Mouse (Mus musculus) gastrocnemius, postnatal 25 days (tissue): ENCODE data around the gene Mta1. TPM values are rescaled to one million over a fixed set of nuclear protein-coding genes. Genes with fewer than 3 reads are reported as not detected.
A peak's percentile ranks its signal among the peaks of the same experiment; 100 is the strongest.

Experiments
- DNase-seq: peaks from one replicate; pipeline ENCODE4 v3.0.0; 2022
- total RNA-seq, 2 experiments: library from RNA; stranded (reverse); gene quantifications; 1 replicate in 1 of 2; 2 replicates in 1 of 2; pipeline ENCODE4 v1.2.3; 2021

The Mta1 gene
- total RNA-seq, 2 experiments from 2014 or later = 29.3 to 34.4 TPM

DNA sequence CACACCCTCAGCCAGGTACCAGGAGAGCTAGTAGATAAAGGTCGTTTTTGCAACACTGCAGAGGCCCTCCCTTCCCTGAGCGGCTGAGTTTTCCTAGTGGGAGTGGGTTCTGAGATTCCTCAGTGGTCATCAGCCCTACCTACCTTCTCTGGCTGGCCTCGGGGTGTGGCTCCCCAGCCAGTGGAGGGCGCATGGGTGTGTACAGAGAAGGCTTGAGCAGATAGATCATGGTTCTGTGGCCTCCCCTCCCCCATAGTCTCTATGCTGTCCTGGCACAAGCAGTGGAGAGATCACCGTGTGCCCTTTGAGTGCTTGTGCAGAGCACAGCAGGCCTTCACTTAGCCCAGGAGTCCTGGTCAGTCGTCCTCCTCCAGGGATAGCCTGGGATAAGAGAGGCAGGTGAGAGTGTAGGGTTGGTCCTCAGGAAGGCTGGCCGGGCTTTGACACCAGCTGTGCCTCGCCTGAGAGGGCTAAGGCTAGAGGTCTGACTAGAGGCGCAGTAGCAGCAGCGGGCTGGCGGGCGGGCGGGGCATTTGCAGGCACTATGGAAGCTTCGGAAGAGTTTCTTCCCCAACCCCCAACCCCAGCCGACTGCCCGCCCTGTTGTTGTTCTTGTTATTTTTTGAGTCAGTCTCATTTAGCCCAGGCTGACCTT lies 50.4 kb downstream of the Mta1 start:
- peak; percentile 58 for DNase-seq

DNA sequence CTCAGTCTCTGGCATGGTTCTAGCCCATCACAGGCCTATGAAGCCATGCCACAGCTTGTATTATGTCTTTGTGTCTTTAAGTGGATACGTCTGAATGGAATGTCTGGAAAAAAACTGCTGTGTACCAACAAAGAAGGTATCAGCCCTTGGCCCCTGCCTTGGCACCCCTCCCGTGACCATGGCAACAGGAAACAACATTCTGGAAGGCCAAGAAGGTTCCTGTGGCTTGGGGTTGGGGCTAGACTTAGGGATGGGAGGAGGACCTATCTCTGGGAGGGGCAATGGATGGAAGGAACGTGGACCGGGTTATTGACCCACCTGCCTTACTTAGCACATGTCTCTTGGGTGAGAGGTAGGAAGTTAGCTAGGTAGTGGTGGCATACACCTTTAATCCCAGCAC lies 51.3 kb downstream of the Mta1 start:
- DNase-seq = no peak

DNA sequence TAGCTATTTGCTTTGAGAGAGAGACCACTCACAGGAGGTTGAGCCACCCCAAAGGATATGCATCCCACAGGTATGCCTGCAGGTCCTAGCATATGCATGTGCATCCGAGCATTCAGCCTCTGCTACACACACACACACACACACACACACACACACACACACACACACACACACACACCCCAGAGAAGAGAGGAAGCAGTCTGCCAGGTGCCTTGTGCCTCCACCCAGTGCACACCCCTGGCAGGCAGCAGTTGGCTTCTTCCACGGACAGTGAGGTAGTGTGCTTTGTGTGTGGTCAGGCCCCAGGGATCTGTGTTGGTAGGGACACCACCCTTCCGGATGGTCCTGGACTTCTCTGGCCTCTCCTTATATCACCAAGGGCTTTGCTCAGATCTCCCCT lies 51.8 kb downstream of the Mta1 start:
- DNase-seq = no peak

DNA sequence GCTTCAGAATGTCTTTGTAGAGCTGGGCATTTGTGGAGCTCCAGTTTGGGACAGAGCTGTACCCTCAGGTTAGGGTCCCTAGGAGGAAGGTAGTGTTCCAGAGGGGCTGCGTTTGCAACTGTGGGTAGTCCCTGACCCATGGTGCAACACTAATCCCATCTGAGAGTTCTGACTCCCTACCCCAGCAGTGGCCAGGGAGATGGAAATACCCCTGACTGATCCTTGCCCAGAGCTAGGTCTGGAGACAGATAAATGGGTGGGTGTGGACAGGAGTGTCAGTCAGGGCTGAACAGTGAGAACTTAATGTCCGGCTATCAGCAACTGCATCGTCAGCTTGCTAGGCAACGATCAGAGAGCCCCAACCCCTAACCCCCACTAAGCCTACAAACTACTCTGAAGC lies 52.5 kb downstream of the Mta1 start:
- DNase-seq = no peak

- DNase-seq = no peak
Observed at GRCm38 (mm10) chr12:113151046-113151445, 53.0 kb downstream of the Mta1 start.

- peak; percentile 72 for DNase-seq
Observed at GRCm38 (mm10) chr12:113151661-113152271, 53.7 kb downstream of the Mta1 start.

DNA sequence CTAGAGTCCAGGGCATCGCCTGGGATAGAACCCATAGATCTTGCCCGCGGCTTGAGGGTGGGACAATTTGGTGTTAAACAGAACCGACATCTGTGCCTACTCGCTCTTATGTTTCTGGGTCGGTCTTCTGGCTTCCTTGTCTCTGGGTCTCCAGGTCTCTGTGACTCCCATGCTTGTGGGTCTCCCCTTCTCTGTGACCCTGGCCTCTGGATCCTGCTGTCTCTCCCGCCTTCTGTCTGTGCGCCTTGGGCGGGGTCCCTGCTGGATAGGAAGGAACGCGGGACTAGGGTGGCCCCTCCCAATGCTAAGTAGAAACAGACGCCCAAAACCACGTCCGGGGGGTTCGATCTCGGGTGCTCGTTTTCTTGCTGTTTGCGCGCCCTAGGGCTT lies 54.2 kb downstream of the Mta1 start:
- peak; percentile 61 for DNase-seq

DNA sequence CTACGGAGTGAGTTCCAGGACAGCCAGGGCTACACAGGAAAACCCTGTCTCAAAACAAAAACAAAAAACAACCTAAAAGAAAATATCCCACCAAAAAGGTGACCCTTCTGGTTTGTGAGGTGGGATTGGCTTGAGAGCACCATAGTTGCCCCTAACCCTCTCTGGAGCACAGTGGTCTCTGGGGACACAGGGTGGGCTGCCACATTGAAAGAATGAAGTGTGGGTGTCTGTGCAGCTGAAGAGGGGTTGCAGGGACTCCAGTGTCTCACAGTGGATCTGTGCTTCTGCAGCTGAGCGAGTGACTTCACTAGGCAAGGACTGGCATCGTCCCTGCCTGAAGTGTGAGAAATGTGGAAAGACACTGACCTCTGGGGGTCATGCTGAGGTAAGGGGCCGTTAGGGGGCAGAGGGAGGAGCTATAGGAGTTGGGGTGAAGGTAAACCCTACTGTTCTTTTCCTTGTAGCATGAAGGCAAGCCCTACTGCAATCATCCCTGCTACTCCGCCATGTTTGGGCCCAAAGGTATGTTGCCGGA lies 55.0 kb downstream of the Mta1 start:
- no peak for DNase-seq

DNA sequence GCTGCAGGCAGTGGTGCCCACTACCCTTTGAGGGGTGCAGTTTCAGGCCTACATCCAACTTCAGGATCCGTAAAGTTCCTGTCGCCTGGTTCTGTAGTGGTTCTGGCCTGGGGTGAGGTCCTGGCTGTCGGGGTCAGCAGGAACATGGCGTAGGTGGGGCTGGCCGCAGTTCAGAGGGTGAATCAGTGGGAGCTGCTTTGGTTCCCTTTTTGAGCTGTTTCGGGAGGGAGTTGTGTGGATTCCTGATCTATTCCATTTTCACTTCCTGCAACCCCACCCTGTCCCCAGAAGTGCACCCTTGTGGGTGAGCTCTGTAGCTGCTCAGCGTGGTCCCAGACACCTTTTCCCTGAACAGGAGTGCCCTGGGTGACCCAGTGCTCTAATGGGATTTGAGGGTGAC lies 55.9 kb downstream of the Mta1 start:
- DNase-seq = no peak

GRCm38 (mm10) chr12:113154747-113155075 lies 56.6 kb downstream of the Mta1 start:
- no peak for DNase-seq

GRCm38 (mm10) chr12:113155076-113155771 lies 57.1 kb downstream of the Mta1 start:
- peak; percentile 55 for DNase-seq

GRCm38 (mm10) chr12:113155887-113156539 lies 57.9 kb downstream of the Mta1 start, which contains the start of gene Tedc1:
TSS of gene Tedc1 (plus strand) at chr12:113156421.
- DNase-seq = peak; percentile 99

- DNase-seq = no peak
Observed at GRCm38 (mm10) chr12:113156540-113156929, 58.5 kb downstream of the Mta1 start.

GRCm38 (mm10) chr12:113157002-113157401 lies 58.9 kb downstream of the Mta1 start:
- DNase-seq = no peak

- DNase-seq = no peak
Observed at GRCm38 (mm10) chr12:113157521-113157920, 59.4 kb downstream of the Mta1 start.

GRCm38 (mm10) chr12:113157971-113158370 lies 59.9 kb downstream of the Mta1 start:
- DNase-seq = no peak

DNA sequence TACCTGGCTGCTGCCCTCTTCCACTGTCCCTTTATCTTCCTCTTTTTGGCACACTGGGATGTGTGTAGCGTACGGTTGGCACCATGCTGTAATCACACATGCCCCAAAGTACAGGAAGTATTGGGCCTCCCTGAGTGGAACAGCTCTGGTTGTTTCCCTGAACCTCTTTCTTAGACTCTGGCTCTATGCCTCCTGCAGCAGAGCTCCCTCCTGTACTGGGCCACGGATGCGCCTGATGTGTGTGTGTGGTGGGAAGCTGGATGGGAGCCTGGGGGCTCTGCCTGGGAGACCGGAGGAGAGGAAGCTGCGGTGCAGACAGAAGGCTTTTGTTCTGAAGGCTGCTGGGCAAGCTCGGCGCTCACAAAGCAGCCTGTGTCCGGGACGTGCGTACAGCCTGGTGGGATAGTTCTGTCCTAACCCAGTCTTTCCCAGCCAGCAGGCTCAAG lies 65.5 kb downstream of the Mta1 start:
- no peak for DNase-seq

- DNase-seq = no peak
Observed at GRCm38 (mm10) chr12:113168031-113168536, 70.0 kb downstream of the Mta1 start.

DNA sequence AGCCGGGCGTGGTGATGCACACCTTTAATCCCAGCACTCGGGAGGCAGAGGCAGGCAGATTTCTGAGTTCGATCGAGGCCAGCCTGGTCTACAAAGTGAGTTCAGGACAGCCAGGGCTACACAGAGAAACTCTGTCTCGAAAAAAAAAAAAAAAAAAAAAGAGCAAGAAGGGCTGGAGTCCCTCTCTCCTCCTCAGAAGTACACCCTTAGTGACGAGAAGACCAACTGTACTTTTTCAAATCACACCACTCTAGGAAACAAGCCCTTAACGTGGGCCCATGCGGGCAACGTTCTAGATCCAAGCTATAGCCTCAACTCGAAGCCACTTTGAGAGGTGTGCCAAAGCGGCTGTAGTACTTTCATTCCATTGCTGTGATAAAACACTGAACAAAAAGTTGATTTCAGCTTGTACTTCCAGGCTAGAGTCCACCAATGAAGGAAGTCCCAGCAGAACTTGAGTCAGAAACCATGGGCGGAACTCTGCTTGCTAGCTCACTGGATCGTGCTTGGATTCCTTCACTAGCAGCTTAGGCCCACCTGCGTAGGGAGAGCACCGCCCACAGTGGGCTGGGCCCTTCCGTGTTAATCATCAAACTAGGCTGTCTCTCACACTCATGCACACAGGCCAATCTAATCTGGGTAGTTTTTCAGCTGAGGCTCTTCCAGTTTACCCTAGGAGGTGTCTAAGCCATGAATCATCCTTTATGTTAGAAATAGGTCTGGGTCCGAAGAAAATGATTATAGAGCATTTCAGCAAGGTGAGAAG lies 79.1 kb downstream of the Mta1 start:
- DNase-seq = no peak

DNA sequence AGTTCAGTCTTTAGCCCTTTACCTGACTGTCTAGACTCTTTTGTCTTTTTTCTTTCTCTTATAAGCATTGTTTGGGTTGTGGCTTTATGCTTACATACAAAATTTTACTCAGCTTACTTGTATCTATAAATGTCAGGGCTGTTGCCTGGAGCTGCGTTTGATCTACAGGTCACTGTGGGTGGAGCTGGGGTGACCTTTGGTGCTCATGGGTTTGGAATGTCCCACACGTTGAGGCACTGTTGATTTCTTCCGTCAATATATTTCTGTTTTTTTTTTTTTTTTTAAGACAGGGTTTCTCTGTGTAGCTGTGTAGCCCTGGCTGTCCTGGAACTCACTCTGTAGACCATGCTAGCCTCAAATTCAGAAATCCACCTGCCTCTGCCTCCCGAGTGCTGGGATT lies 82.9 kb downstream of the Mta1 start:
- no peak for DNase-seq

DNA sequence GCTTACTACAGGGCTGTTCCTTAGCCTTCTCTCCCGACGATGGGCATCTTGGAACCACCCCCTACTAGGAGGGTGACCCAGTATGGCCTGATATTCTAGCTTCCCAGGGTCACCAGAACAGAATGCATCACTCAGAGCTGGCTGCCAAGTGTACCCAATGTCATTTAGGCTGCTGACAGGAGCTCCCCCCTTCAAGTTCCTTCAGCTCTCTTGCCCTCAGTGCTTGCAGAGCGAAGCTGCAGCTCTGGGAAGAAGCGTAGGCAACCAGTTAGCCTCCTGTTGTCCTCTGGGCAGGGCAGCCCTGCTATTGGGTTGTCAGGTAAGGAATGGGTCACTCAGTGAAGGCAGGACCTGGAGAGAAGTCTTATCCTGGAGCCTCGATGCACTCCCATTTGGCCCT lies 86.9 kb downstream of the Mta1 start:
- DNase-seq = no peak
